Mouse (Mus musculus): ENCODE data around the gene Grm6.

Grm6 gene

GRCm38 (mm10) chr11:50913301-50913700, 62.8 kb downstream of the Grm6 start:
- intact Hi-C loops (cut with DNase I) = no loop called here

DNA sequence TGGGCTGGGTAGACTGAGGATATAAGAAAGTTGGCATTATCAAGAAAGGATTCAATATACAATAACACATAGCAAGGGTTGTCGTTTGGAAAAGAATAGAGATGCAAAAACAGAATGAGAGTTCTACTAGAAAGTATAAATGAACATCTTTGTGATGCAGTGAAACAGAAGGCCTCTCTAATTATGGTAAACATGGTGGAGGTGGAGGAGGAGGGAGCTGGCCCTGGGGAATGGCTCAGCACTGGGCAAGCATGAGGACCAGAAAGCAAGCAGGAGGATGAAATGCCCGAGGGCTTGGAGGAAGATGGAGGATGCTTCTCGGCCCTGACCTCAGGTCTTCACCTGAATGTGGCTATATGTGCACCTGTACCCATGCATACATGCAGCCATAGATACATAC, 64.0 kb downstream of the Grm6 start:
- intact Hi-C loops (cut with DNase I) = no loop called here

Data from adrenal gland (tissue).